26 mouse cellular contexts compared by ENCODE assay signal in the genomic region with DNA sequence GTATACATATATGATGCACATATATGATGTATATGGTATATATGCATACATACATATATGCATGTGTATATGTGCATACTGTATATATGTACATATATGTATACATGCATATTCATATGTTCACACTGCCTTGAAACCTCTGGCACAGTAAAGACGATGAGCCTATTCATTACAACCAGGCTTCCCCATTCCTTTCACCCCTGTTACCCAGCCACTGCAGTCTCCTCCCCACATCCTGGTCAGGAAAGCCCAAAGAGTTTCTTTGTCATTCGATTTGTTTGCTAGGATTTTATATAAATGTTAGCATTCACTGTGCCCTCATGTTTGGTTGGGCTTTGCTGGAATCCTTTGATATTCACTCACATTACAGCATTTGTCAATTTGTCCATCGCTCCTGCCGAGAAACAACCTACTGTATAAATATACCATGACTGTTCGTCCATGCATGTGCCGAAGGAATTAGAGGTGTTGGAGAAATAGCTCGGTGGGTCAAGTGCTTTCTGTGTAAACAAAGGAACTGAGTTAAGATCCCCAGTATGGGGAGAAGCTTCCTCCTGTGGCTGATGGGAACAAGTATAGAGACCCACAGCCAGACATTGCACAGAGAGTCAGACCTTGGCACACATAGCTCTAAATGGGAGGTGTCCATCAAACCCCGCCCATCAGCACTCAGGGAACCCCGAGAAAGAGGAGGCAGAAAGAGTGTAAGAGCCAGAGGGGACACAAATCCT.
DNase-seq lines count a peak whose midpoint lies in the region; ATAC-seq and TF ChIP-seq lines count a peak whose summit lies in the region.
"Had no signal": no experiment of that assay in that cellular context is flagged by ENCODE, and none has a peak within 500 bp of the region (broad histone marks: within the 10 kb centered on the region; RNA-seq: fewer than 3 reads in every experiment).

No protein-coding gene starts in this region.

- no peaks in the 10 kb centered on the region for H3K4me1 ChIP-seq in lung, embryonic 14.5 days (ENCODE audit: insufficient read depth)
- H3K4me1 ChIP-seq in lung, postnatal 0 days (ENCODE audit: insufficient read depth, low read depth, low read length), result no peaks in the 10 kb centered on the region
- H3K4me1 ChIP-seq: embryonic facial prominence, embryonic 10.5 days; embryonic facial prominence, embryonic 13.5 days; forebrain, embryonic 12.5 days; forebrain, embryonic 15.5 days; heart, embryonic 10.5 days; heart, embryonic 13.5 days; hindbrain, embryonic 13.5 days had no signal

- peak overlapping the region; percentile 10; the same call in 1 of the 2 replicates for H3K4me2 ChIP-seq in lung, embryonic 14.5 days
- H3K4me2 ChIP-seq in lung, postnatal 0 days (replicated peaks; ENCODE audit: low read depth, low read length), result no peak overlapping the region
- H3K4me2 ChIP-seq: embryonic facial prominence, embryonic 13.5 days; forebrain, embryonic 12.5 days; forebrain, embryonic 15.5 days; heart, embryonic 13.5 days; hindbrain, embryonic 13.5 days had no signal

- H3K36me3 ChIP-seq in lung, embryonic 14.5 days (ENCODE audit: insufficient read depth), result no peaks in the 10 kb centered on the region
- no peaks in the 10 kb centered on the region for H3K36me3 ChIP-seq in lung, postnatal 0 days (ENCODE audit: insufficient read depth, low read length)
- H3K36me3 ChIP-seq: embryonic facial prominence, embryonic 10.5 days; embryonic facial prominence, embryonic 13.5 days; forebrain, embryonic 12.5 days; forebrain, embryonic 15.5 days; heart, embryonic 10.5 days; heart, embryonic 13.5 days; hindbrain, embryonic 13.5 days had no signal

- H3K9me3 ChIP-seq in lung, embryonic 14.5 days (ENCODE audit: low read depth, low read length), result no peaks in the 10 kb centered on the region
- H3K9me3 ChIP-seq in lung, postnatal 0 days (ENCODE audit: low read length), result no peaks in the 10 kb centered on the region
- H3K9me3 ChIP-seq: embryonic facial prominence, embryonic 10.5 days; embryonic facial prominence, embryonic 13.5 days; forebrain, embryonic 12.5 days; forebrain, embryonic 15.5 days; heart, embryonic 10.5 days; heart, embryonic 13.5 days; hindbrain, embryonic 13.5 days had no signal

- DNase-seq in lung, embryonic 14.5 days, result peak; percentile 66
- no peak for DNase-seq in lung, postnatal 14 days
- peak; percentile 55 for DNase-seq in lung, postnatal 0 days (ENCODE audit: low spot score)
- DNase-seq in lung, adult 18-20 months, result no peak
- DNase-seq in mesoderm, embryonic 11.5 days (ENCODE audit: low read depth, low spot score), result peak; percentile 4
- no peak for DNase-seq in kidney, postnatal 10 days
- DNase-seq: adrenal gland, adult 2 months; adrenal gland, postnatal 14 days; cerebellum, adult 11 months; cerebellum, adult 2 months; cerebellum, adult 9-11 months; cerebellum, postnatal 36 days; embryo, embryonic 11 days; gastrocnemius, postnatal 25 days; heart, adult 2 months; heart, postnatal 14 days had no signal

- no peak overlapping the region for H3K4me3 ChIP-seq in lung, embryonic 14.5 days (ENCODE audit: low read depth, low read length)
- H3K4me3 ChIP-seq in lung, postnatal 0 days (ENCODE audit: low read depth, low read length), result no peak overlapping the region
- H3K4me3 ChIP-seq: embryonic facial prominence, embryonic 10.5 days; embryonic facial prominence, embryonic 13.5 days; erythroblast, embryonic 14.5 days; forebrain, embryonic 12.5 days; forebrain, embryonic 15.5 days; heart, adult 2 months; heart, embryonic 10.5 days; heart, embryonic 13.5 days; hindbrain, embryonic 13.5 days had no signal

- TF ChIP-seq EP300 in lung, postnatal 0 days (IDR thresholded peaks at IDR 0.05), result no peak

- peak; percentile 95 for ATAC-seq in lung, embryonic 14.5 days (ENCODE audit: insufficient read depth)
- peak; percentile 37 for ATAC-seq in lung, postnatal 0 days
- ATAC-seq: CD4-positive, CD25-positive, alpha-beta regulatory T cell, adult 4 months; forebrain, embryonic 15.5 days; hindbrain, embryonic 16.5 days had no signal

- no peak overlapping the region for H3K9ac ChIP-seq in lung, embryonic 14.5 days
- H3K9ac ChIP-seq in lung, postnatal 0 days (replicated peaks; ENCODE audit: low read depth), result no peak overlapping the region
- H3K9ac ChIP-seq: embryonic facial prominence, embryonic 13.5 days; forebrain, embryonic 12.5 days; forebrain, embryonic 15.5 days; heart, embryonic 13.5 days; hindbrain, embryonic 13.5 days had no signal

- no peak for TF ChIP-seq CTCF in lung, embryonic 14.5 days (IDR thresholded peaks at IDR 0.05; ENCODE audit: low read depth)
- TF ChIP-seq CTCF in lung, postnatal 0 days (IDR thresholded peaks at IDR 0.05), result no peak

- H3K27me3 ChIP-seq in lung, embryonic 14.5 days (ENCODE audit: insufficient read depth, low read length), result no peaks in the 10 kb centered on the region
- H3K27me3 ChIP-seq in lung, postnatal 0 days (replicated peaks; ENCODE audit: insufficient read depth, low read length), result no peaks in the 10 kb centered on the region
- H3K27me3 ChIP-seq: embryonic facial prominence, embryonic 13.5 days; forebrain, embryonic 12.5 days; forebrain, embryonic 15.5 days; heart, embryonic 13.5 days; hindbrain, embryonic 13.5 days had no signal

- WGBS in lung, embryonic 14.5 days, result 12% methylated on average over 9 of the region's 9 CpGs
- 21% methylated on average over 9 of the region's 9 CpGs for WGBS in lung, postnatal 0 days

- peak overlapping the region; percentile 38 for H3K27ac ChIP-seq in lung, embryonic 14.5 days (ENCODE audit: low read depth)
- no peak overlapping the region for H3K27ac ChIP-seq in lung, postnatal 0 days (ENCODE audit: low read length)
- H3K27ac ChIP-seq: embryonic facial prominence, embryonic 10.5 days; embryonic facial prominence, embryonic 13.5 days; forebrain, embryonic 12.5 days; forebrain, embryonic 15.5 days; heart, adult 2 months; heart, embryonic 10.5 days; heart, embryonic 13.5 days; hindbrain, embryonic 13.5 days had no signal

Comparison
In these comparisons a context has a peak if more than half of its experiments do, and no peak if none do; other contexts are left out.
1. DNase-seq: peak in lung, embryonic 14.5 days (single experiment), lung, postnatal 0 days (single experiment) and mesoderm, embryonic 11.5 days (single experiment); none in lung, postnatal 14 days (single experiment), lung, adult 18-20 months (0 of 2) and kidney, postnatal 10 days (single experiment).